Mouse (Mus musculus): Measurements from ENCODE around the gene Fam124b.

DNA sequence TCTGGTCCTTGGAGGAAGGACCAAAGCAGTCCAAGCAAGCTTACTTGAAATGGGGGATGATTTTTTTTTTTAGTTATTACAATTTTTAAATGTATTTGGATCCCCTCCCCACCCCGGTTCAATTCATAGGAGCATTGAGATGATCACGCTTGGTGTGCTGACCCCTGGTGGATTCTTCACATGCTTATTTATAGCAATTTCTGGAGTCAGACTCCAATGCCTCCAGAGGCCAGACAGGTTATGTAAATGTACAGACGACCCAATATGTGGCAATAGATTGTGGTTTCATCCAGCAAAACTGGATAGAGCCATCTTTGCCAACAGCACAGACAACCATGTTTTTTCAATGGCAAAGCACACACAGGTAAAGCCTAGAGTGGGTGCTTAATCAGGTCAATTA lies 25.9 kb upstream of the Fam124b start:
- TF ChIP-seq CTCF (IDR thresholded peaks at IDR 0.05; ENCODE audit: low read depth, low read length) (no peak), POLR2A (IDR thresholded peaks at IDR 0.05; ENCODE audit: insufficient read depth, low read length) (no peak)
